Mouse (Mus musculus) MEL (cell line): ENCODE data around the gene Zfp78.
A peak's percentile ranks its signal among the peaks of the same experiment; 100 is the strongest.

ENCODE experiments used
- CTCF ChIP-seq, 3 experiments: IDR thresholded peaks in 2 of 3; conservative IDR thresholded peaks in 1 of 3; 2 replicates each; pipeline ENCODE4 v1.5.1; 2011 to 2012; ENCODE audit warnings: low read length in 3 of 3, low read depth in 2 of 3, mild to moderate bottlenecking in 2 of 3, improper control_type of control experiment in 1 of 3, inconsistent platforms in 1 of 3, mixed read lengths in 1 of 3, moderate library complexity in 1 of 3; ENCODE audit not compliant: control insufficient read depth in 1 of 3, insufficient read depth in 1 of 3, poor library complexity in 1 of 3, severe bottlenecking in 1 of 3
- E2F4 ChIP-seq: IDR thresholded peaks from 2 replicates; pipeline ENCODE4 v1.6.1; 2011; ENCODE audit warnings: low read depth, low read length, improper control_type of control experiment, borderline replicate concordance
- EP300 ChIP-seq, 2 experiments: IDR thresholded peaks; 2 replicates each; pipeline ENCODE4 v1.6.1; 2011; ENCODE audit warnings: improper control_type of control experiment in 2 of 2, low read length in 2 of 2, low read depth in 1 of 2, mild to moderate bottlenecking in 1 of 2
- GATA1 ChIP-seq: IDR thresholded peaks from 2 replicates; pipeline ENCODE4 v1.6.1; 2011; ENCODE audit warnings: low read depth, low read length, improper control_type of control experiment
- MAFK ChIP-seq: IDR thresholded peaks from 2 replicates; pipeline ENCODE4 v1.6.1; 2011; ENCODE audit warnings: low read depth, mild to moderate bottlenecking, low read length, improper control_type of control experiment, borderline replicate concordance
- MAX ChIP-seq: IDR thresholded peaks from 2 replicates; pipeline ENCODE4 v1.6.1; 2011; ENCODE audit warnings: low read length, improper control_type of control experiment
- MXI1 ChIP-seq: IDR thresholded peaks from 2 replicates; pipeline ENCODE4 v1.6.1; 2011; ENCODE audit warnings: mild to moderate bottlenecking, low read depth, low read length, improper control_type of control experiment
- MYC ChIP-seq: IDR thresholded peaks from 2 replicates; pipeline ENCODE4 v1.6.1; 2011; ENCODE audit warnings: low read depth, mild to moderate bottlenecking, low read length, improper control_type of control experiment, moderate library complexity
- POLR2A ChIP-seq, 2 experiments: IDR thresholded peaks; 2 replicates each; pipeline ENCODE4 v1.6.1; 2011 to 2012; ENCODE audit warnings: low read length in 2 of 2, mild to moderate bottlenecking in 2 of 2, control low read depth in 1 of 2, improper control_type of control experiment in 1 of 2, low read depth in 1 of 2, moderate library complexity in 1 of 2; ENCODE audit not compliant: control insufficient read depth in 1 of 2, insufficient read depth in 1 of 2, poor library complexity in 1 of 2
- POLR2AphosphoS2 ChIP-seq: IDR thresholded peaks from 2 replicates; pipeline ENCODE4 v1.6.1; 2011; ENCODE audit warnings: low read length, improper control_type of control experiment
- RCOR1 ChIP-seq: IDR thresholded peaks from 2 replicates; pipeline ENCODE4 v1.6.1; 2012; ENCODE audit warnings: low read depth, mild to moderate bottlenecking, inconsistent platforms, low read length, improper control_type of control experiment
- TBP ChIP-seq: IDR thresholded peaks from 2 replicates; pipeline ENCODE4 v1.8.0; 2011; ENCODE audit warnings: low read depth, low read length, improper control_type of control experiment
- ZNF384 ChIP-seq: IDR thresholded peaks from 2 replicates; pipeline ENCODE4 v1.6.1; 2012; ENCODE audit warnings: low read depth, mild to moderate bottlenecking, inconsistent platforms, low read length, improper control_type of control experiment

DNA sequence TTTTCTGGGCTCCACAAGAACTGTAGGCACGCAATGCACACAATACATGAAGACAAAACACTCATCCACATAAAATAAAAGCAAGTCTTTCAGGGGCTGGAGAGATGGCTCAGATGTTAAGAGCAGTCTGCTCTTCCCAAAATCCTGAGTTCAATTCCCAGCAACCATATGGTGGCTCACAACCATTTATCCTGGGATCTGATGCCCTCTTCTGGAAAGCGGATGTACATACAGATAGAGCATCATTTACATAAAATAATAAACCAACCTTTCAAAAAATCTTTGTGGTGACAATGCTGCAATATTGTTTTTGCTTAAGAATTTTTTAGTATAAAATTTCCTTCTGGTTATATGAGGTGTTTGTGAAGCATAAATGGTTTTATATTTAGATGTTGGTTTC lies 18.4 kb downstream of the Zfp78 start:
- TF ChIP-seq CTCF (IDR thresholded peaks at IDR 0.05 in 2 of 3, conservative IDR thresholded peaks at IDR 0.05 in 1 of 3; ENCODE audit: control insufficient read depth in 1 of 3, insufficient read depth in 1 of 3, low read depth in 2 of 3, low read length in 3 of 3, poor library complexity in 1 of 3, severe bottlenecking in 1 of 3) (peak in 2 of 3 experiments; percentile 9 to 21; a peak in 2 of 6 replicates), E2F4 (no peak), EP300 (IDR thresholded peaks at IDR 0.05; ENCODE audit: low read depth in 1 of 2, low read length in 2 of 2) (no peak), TBP (no peak), GATA1 (no peak), MAX (no peak), MAFK (no peak), ZNF384 (no peak), POLR2A (IDR thresholded peaks at IDR 0.05; ENCODE audit: control insufficient read depth in 1 of 2, insufficient read depth in 1 of 2, low read depth in 1 of 2, low read length in 2 of 2, poor library complexity in 1 of 2) (no peak), MYC (no peak), POLR2AphosphoS2 (no peak), MXI1 (no peak), RCOR1 (no peak)
